Mouse (Mus musculus) inflammation-experienced regulatory T-cells, adult 16 weeks (primary cell): ENCODE measurements around the gene Ddx46. TPM values are rescaled to one million over a fixed set of nuclear protein-coding genes. Genes with fewer than 3 reads are reported as not detected.

Experiments
- polyA plus RNA-seq: library from polyadenylated mRNA; unstranded; fragments of 100-300 nt; shearing (Covaris generic); gene quantifications from one replicate; pipeline ENCODE4 v1.2.1, GENCODE M21; 2017

The Ddx46 gene
- polyA plus RNA-seq = 68.9 TPM

GRCm38 (mm10) chr13:55634639-55635127, at the start of gene Ddx46:
Gene Ddx46, plus strand, starts transcription at chr13:55635027.

GRCm38 (mm10) chr13:55599566-55600540, 35.0 kb upstream of the Ddx46 start, which contains the start of gene B4galt7:
Gene B4galt7, plus strand, starts transcription at chr13:55599896.

GRCm38 (mm10) chr13:55622649-55623541, 11.9 kb upstream of the Ddx46 start, which contains the start of gene Caml:
Gene Caml, plus strand, starts transcription at chr13:55623005.

DNA sequence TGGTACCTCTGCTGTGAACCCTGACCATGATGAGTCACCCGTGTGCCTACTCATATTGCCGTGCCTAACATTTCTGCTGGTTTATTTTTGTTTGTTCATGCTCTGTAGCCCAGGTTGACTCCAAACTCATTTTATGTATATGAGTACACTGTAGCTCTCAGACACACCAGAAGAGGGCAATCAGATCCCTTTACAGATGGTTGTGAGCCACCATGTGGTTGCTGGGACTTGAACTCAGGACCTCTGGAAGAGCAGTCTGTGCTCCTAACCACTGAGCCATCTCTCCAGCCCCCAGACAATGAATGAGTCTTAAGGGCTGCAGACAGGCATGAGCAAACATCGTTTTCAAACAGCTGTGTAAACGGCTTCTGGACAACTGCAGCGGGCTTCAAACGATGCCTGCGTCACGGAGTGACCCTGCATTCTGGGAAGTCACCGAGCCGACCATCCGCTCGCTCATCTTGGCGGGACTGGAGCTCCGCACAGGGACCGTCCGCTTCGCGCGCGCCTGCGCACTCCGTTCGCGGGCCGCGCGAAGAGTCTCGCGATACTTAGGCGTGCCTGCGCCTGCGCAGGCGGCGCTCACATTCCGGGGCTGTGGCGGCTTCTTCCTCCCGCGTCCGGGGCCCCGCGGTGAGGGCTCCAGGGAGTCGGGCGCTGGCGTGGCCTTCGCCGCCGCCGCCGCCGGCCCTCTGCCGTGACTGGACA, 57.9 kb downstream of the Ddx46 start, which contains the start of gene B230219D22Rik:
Gene B230219D22Rik, plus strand, starts transcription at position 590 of the 708 bp plus-strand sequence.

DNA sequence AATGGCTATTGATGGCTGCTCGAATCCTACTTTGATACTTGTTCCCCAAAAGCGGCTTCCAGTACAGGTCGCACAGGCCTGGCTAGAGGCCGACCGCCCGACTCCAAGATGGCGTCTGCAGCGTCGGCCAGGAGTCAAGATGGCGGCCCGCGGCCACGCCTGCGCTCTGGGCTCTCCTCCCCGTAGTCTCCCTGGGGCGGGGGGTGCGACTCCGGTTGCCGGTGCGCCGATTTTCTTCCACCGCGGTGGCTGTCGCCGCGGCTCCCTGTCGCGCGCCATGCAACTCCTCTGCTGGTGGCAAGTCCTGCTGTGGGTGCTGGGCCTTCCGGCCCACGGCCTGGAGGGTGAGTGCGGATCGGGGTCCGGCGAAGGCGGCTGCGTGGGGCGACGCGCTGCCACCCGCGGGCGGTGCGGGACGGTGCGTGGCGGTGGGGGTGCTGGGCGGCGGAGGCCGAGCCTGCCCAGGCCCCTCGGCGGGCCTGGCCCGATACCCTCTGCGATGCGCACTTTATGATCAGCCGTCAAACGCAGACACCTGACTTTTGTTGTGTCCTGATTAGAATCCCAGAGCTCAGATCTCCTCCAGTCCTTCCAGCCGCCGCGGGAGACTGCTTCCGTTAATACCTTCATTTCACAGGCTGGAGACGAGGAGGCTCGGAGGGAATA, 79.8 kb downstream of the Ddx46 start, which contains the start of gene Txndc15:
Gene Txndc15, plus strand, starts transcription at position 150 of the 666 bp plus-strand sequence.

GRCm38 (mm10) chr13:55727120-55727838, 92.5 kb downstream of the Ddx46 start, which contains the start of gene Pcbd2:
Gene Pcbd2, plus strand, starts transcription at chr13:55727368.

Other genes with a start within 250 kb of the Ddx46 start
- gene Slc34a1, start 236.8 kb upstream of the Ddx46 start, polyA plus RNA-seq = not detected
- not detected for gene Pfn3, start 219.8 kb upstream of the Ddx46 start, polyA plus RNA-seq
- not detected for gene F12, start 208.2 kb upstream of the Ddx46 start, polyA plus RNA-seq
- 18.2 TPM for gene Grk6, start 190.0 kb upstream of the Ddx46 start, polyA plus RNA-seq
- not detected for gene Prr7, start 170.8 kb upstream of the Ddx46 start, polyA plus RNA-seq
- gene Dbn1, start 146.9 kb upstream of the Ddx46 start, polyA plus RNA-seq = not detected
- 16.1 TPM for gene Pdlim7, start 121.4 kb upstream of the Ddx46 start, polyA plus RNA-seq
- gene Dok3, start 105.7 kb upstream of the Ddx46 start, polyA plus RNA-seq = 2.6 TPM
- gene Ddx41, start 98.4 kb upstream of the Ddx46 start, polyA plus RNA-seq = 101 TPM
- 30.0 TPM for gene Fam193b, start 63.9 kb upstream of the Ddx46 start, polyA plus RNA-seq
- gene Tmed9, start 61.3 kb upstream of the Ddx46 start, polyA plus RNA-seq = 296 TPM
- gene B4galt7, start 35.1 kb upstream of the Ddx46 start, polyA plus RNA-seq = 49.6 TPM
- gene Caml, start 12.0 kb upstream of the Ddx46 start, polyA plus RNA-seq = 36.6 TPM
- 11.4 TPM for gene B230219D22Rik, start 58.1 kb downstream of the Ddx46 start, polyA plus RNA-seq
- gene Txndc15, start 79.6 kb downstream of the Ddx46 start, polyA plus RNA-seq = 68.3 TPM
- gene Pcbd2, start 92.3 kb downstream of the Ddx46 start, polyA plus RNA-seq = 16.4 TPM
- gene Catsper3, start 149.5 kb downstream of the Ddx46 start, polyA plus RNA-seq = not detected
- gene Pitx1, start 201.2 kb downstream of the Ddx46 start, polyA plus RNA-seq = not detected